Mouse (Mus musculus) spleen, adult 2 months (tissue): ENCODE results near the gene Npy4r. TPM values are rescaled to one million over a fixed set of nuclear protein-coding genes. Genes with fewer than 3 reads are reported as not detected.

Experiments
- DNase-seq, 2 experiments: peaks; one replicate each; pipeline versions ENCODE4 v3.0.0 to v3.0.0-alpha.2; 2012 to 2021; ENCODE audit warnings: low spot score in 2 of 2, low read depth in 1 of 2
- H3K27ac ChIP-seq: fragments of 200-500 bp; 2 replicates; pipeline ENCODE4 v1.5.1; 2012; ENCODE audit warnings: low read length, inconsistent platforms; ENCODE audit not compliant: insufficient read depth
- H3K27me3 ChIP-seq: fragments of 200-500 bp; 2 replicates; pipeline ENCODE4 v1.6.1; 2012; ENCODE audit warnings: mild to moderate bottlenecking, moderate library complexity, low read length, inconsistent platforms; ENCODE audit not compliant: control insufficient read depth, insufficient read depth
- H3K36me3 ChIP-seq: fragments of 200-500 bp; 2 replicates; pipeline ENCODE4 v1.6.1; 2012; ENCODE audit warnings: mild to moderate bottlenecking, low read length, inconsistent platforms; ENCODE audit not compliant: control insufficient read depth, insufficient read depth
- H3K4me1 ChIP-seq: fragments of 200-500 bp; 2 replicates; pipeline ENCODE4 v1.6.1; 2011; ENCODE audit warnings: inconsistent platforms; ENCODE audit not compliant: control insufficient read depth, insufficient read depth, insufficient read length
- H3K4me3 ChIP-seq: fragments of 200-500 bp; 2 replicates; pipeline ENCODE4 v1.5.1; 2011; ENCODE audit warnings: mild to moderate bottlenecking, inconsistent platforms; ENCODE audit not compliant: insufficient read depth, insufficient read length; ENCODE audit errors: extremely low read depth
- CTCF ChIP-seq: fragments of 200-500 bp; IDR thresholded peaks from 2 replicates; pipeline ENCODE4 v1.5.1; 2011; ENCODE audit warnings: mild to moderate bottlenecking, inconsistent platforms; ENCODE audit not compliant: insufficient read depth, insufficient read length, insufficient replicate concordance; ENCODE audit errors: extremely low read depth
- POLR2A ChIP-seq: fragments of 200-500 bp; IDR thresholded peaks from 2 replicates; pipeline ENCODE4 v1.6.1; 2011; ENCODE audit warnings: low read depth, low read length, inconsistent platforms
- WGBS: fragments of 180-500 bp; shearing (Covaris S2); methylation state at CpG from one replicate; pipeline ENCODE4 v1.1.7; 2018; 5-methylcytosine and 5-hydroxymethylcytosine counted together
- polyA plus RNA-seq: library from polyadenylated mRNA; depleted of rRNA; stranded (reverse); fragments of >200 nt; gene quantifications from 2 replicates; pipeline ENCODE4 v1.2.3, GENCODE M21; 2012; rRNA removed

Npy4r gene
- polyA plus RNA-seq, result 0.07 and 0.08 TPM in 2 replicates

GRCm38 (mm10) chr14:34152342-34152741 is at the start of gene Npy4r:
Npy4r (minus strand) TSS chr14:34152489.
- no peak for DNase-seq
- Histone ChIP-seq H3K4me1 (no peaks in the 10 kb centered on the region), H3K27ac (no peak within 1 kb of the TSS), H3K4me3 (no peak within 1 kb of the TSS), H3K27me3 (no peaks in the 10 kb centered on the region), H3K36me3 (no peaks in the 10 kb centered on the region)
- TF ChIP-seq POLR2A (no peak), CTCF (no peak)
- WGBS, result 7% methylated on average over 16 of the region's 16 CpGs

- no peak for DNase-seq
- Histone ChIP-seq H3K4me3 (peak within 1 kb of the TSS; percentile 37; the same call in 1 of the 2 replicates), H3K4me1 (peaks cover 4% of the 10 kb centered on the region; the same call in 1 of the 2 replicates), H3K36me3 (no peaks in the 10 kb centered on the region), H3K27me3 (0 out of 2 replicates have a peak, but pooled peaks cover 5% of the 10 kb centered on the region), H3K27ac (no peak within 1 kb of the TSS)
- no peak for TF ChIP-seq CTCF
- no peak for TF ChIP-seq POLR2A
- 16% methylated on average over 39 of the region's 52 CpGs for WGBS
Observed at GRCm38 (mm10) chr14:34201231-34202035, 49.1 kb upstream of the Npy4r start, which contains the start of gene Gprin2. Gprin2 (minus strand) TSS chr14:34201653.

GRCm38 (mm10) chr14:34200738-34201230 is 48.5 kb upstream of the Npy4r start:
- H3K4me3 ChIP-seq, result peak overlapping the region; percentile 37; the same call in 1 of the 2 replicates
- H3K4me1 ChIP-seq, result peaks cover 4% of the 10 kb centered on the region; the same call in 1 of the 2 replicates
- no peaks in the 10 kb centered on the region for H3K36me3 ChIP-seq
- TF ChIP-seq CTCF (no peak), POLR2A (no peak)
- DNase-seq, result no peak
- H3K27me3 ChIP-seq, result 0 out of 2 replicates have a peak, but pooled peaks cover 5% of the 10 kb centered on the region
- WGBS, result 18% methylated on average over 19 of the region's 19 CpGs
- H3K27ac ChIP-seq, result no peak overlapping the region

GRCm38 (mm10) chr14:34196706-34197105 is 44.4 kb upstream of the Npy4r start:
- Histone ChIP-seq H3K27me3 (0 out of 2 replicates have a peak, but pooled peaks cover 4% of the 10 kb centered on the region), H3K36me3 (no peaks in the 10 kb centered on the region), H3K4me3 (no peak overlapping the region), H3K4me1 (peaks cover 4% of the 10 kb centered on the region; the same call in 1 of the 2 replicates), H3K27ac (no peak overlapping the region)
- TF ChIP-seq POLR2A (no peak), CTCF (no peak)
- DNase-seq, result no peak
- WGBS, result 72% methylated on average over 4 of the region's 4 CpGs

GRCm38 (mm10) chr14:34195466-34195865 is 43.2 kb upstream of the Npy4r start:
- TF ChIP-seq CTCF (no peak), POLR2A (no peak)
- no peak for DNase-seq
- no peak overlapping the region for H3K4me3 ChIP-seq
- no peaks in the 10 kb centered on the region for H3K36me3 ChIP-seq
- no peak overlapping the region for H3K27ac ChIP-seq
- no peaks in the 10 kb centered on the region for H3K4me1 ChIP-seq
- 94% methylated on average over 15 of the region's 15 CpGs for WGBS
- H3K27me3 ChIP-seq, result no peaks in the 10 kb centered on the region

- TF ChIP-seq POLR2A, result no peak
- TF ChIP-seq CTCF, result no peak
- no peak overlapping the region for H3K27ac ChIP-seq
- 65% methylated on average over 4 of the region's 4 CpGs for WGBS
- H3K36me3 ChIP-seq, result no peaks in the 10 kb centered on the region
- no peaks in the 10 kb centered on the region for H3K27me3 ChIP-seq
- H3K4me1 ChIP-seq, result no peaks in the 10 kb centered on the region
- DNase-seq, result no peak
- H3K4me3 ChIP-seq, result no peak overlapping the region
Observed at GRCm38 (mm10) chr14:34193879-34194278, 41.6 kb upstream of the Npy4r start.
